In genomic region chr4:116794273-116794672, GRCm38 (mm10) we compare ENCODE assay signal across 20 mouse cellular contexts. TPM values are rescaled to one million over a fixed set of nuclear protein-coding genes. Genes with fewer than 3 reads are reported as not detected.
A peak's percentile ranks its signal among the peaks of the same experiment; 100 is the strongest.
DNase-seq lines count a peak whose midpoint lies in the region; ATAC-seq and TF ChIP-seq lines count a peak whose summit lies in the region.
"Had no signal": no experiment of that assay in that cellular context is flagged by ENCODE, and none has a peak within 500 bp of the region (broad histone marks: within the 10 kb centered on the region; RNA-seq: fewer than 3 reads in every experiment).

No protein-coding gene starts in this region.

- ATAC-seq in forebrain, embryonic 11.5 days (replicated peaks; ENCODE audit: low FRiP score): no peak
- ATAC-seq in forebrain, embryonic 16.5 days: no peak
- ATAC-seq in kidney, postnatal 0 days (replicated peaks; ENCODE audit: low FRiP score, low read depth): no peak
- ATAC-seq in granulocyte monocyte progenitor cell, adult 5-6 weeks (replicated peaks; ENCODE audit: poor library complexity, severe bottlenecking): no peak

- no peak overlapping the region for H3K4me2 ChIP-seq in forebrain, embryonic 11.5 days (ENCODE audit: low read depth, low read length, severe bottlenecking)
- H3K4me2 ChIP-seq in forebrain, embryonic 16.5 days (ENCODE audit: low read length): no peak overlapping the region
- H3K4me2 ChIP-seq in kidney, postnatal 0 days (ENCODE audit: low read length): no peak overlapping the region
- H3K4me2 ChIP-seq: embryonic facial prominence, embryonic 12.5 days; liver, embryonic 15.5 days; neural tube, embryonic 12.5 days had no signal

- DNase-seq in forebrain, embryonic 11.5 days (ENCODE audit: low spot score): peak; percentile 31
- DNase-seq in kidney, postnatal 0 days (ENCODE audit: low spot score): no peak
- DNase-seq in kidney, adult 8-10 months: no peak
- DNase-seq in 3T3-L1 (ENCODE audit: low read depth, low spot score): peak; percentile 36
- peak; percentile 55 for DNase-seq in adipocyte (ENCODE audit: low spot score)
- no peak for DNase-seq in cerebellum, postnatal 4 days (ENCODE audit: low spot score in 2 of 2)
- DNase-seq: adrenal gland, adult 2 months; cerebellum, adult 11 months; cerebellum, postnatal 25 days; gastrocnemius, postnatal 10 days; heart, postnatal 4 days; left cerebral cortex, postnatal 4 days; thymus, postnatal 25 days had no signal

- TF ChIP-seq CTCF in kidney, postnatal 0 days (IDR thresholded peaks at IDR 0.05; ENCODE audit: low read depth): peak; percentile 49

- no peaks in the 10 kb centered on the region for H3K4me1 ChIP-seq in forebrain, embryonic 11.5 days (replicated peaks; ENCODE audit: control insufficient read depth, insufficient read depth, low read length)
- no peaks in the 10 kb centered on the region for H3K4me1 ChIP-seq in forebrain, embryonic 16.5 days (replicated peaks; ENCODE audit: control insufficient read depth, insufficient read depth, low read length)
- H3K4me1 ChIP-seq in kidney, postnatal 0 days (replicated peaks; ENCODE audit: insufficient read depth, low read length): no peaks in the 10 kb centered on the region
- H3K4me1 ChIP-seq: embryonic facial prominence, embryonic 12.5 days; liver, embryonic 15.5 days; neural tube, embryonic 12.5 days had no signal

- no peak overlapping the region for H3K9ac ChIP-seq in forebrain, embryonic 11.5 days (ENCODE audit: low read length)
- no peak overlapping the region for H3K9ac ChIP-seq in forebrain, embryonic 16.5 days (replicated peaks; ENCODE audit: low read depth, low read length)
- H3K9ac ChIP-seq in kidney, postnatal 0 days (ENCODE audit: low read depth, low read length): no peak overlapping the region
- H3K9ac ChIP-seq: embryonic facial prominence, embryonic 12.5 days; liver, embryonic 15.5 days; neural tube, embryonic 12.5 days had no signal

- no peak overlapping the region for H3K27ac ChIP-seq in forebrain, embryonic 11.5 days (ENCODE audit: low read depth, low read length)
- no peak overlapping the region for H3K27ac ChIP-seq in forebrain, embryonic 16.5 days (ENCODE audit: low read length)
- no peak overlapping the region for H3K27ac ChIP-seq in kidney, postnatal 0 days
- H3K27ac ChIP-seq: embryonic facial prominence, embryonic 12.5 days; heart, embryonic 10.5 days; liver, embryonic 15.5 days; neural tube, embryonic 12.5 days had no signal

- no peaks in the 10 kb centered on the region for H3K27me3 ChIP-seq in forebrain, embryonic 11.5 days (ENCODE audit: control insufficient read depth, insufficient read depth, low read length)
- H3K27me3 ChIP-seq in forebrain, embryonic 16.5 days (replicated peaks; ENCODE audit: control insufficient read depth, insufficient read depth, low read length): no peaks in the 10 kb centered on the region
- H3K27me3 ChIP-seq in kidney, postnatal 0 days (ENCODE audit: insufficient read depth, low read length): no peaks in the 10 kb centered on the region
- H3K27me3 ChIP-seq: embryonic facial prominence, embryonic 12.5 days; liver, embryonic 15.5 days; neural tube, embryonic 12.5 days had no signal

- no peaks in the 10 kb centered on the region for H3K36me3 ChIP-seq in forebrain, embryonic 11.5 days (ENCODE audit: control insufficient read depth, insufficient read depth, low read length)
- H3K36me3 ChIP-seq in forebrain, embryonic 16.5 days (ENCODE audit: control insufficient read depth, insufficient read depth): no peaks in the 10 kb centered on the region
- H3K36me3 ChIP-seq in kidney, postnatal 0 days (ENCODE audit: insufficient read depth, low read length): no peaks in the 10 kb centered on the region
- H3K36me3 ChIP-seq: embryonic facial prominence, embryonic 12.5 days; heart, embryonic 10.5 days; liver, embryonic 15.5 days; neural tube, embryonic 12.5 days had no signal

- no peak overlapping the region for H3K4me3 ChIP-seq in forebrain, embryonic 11.5 days (ENCODE audit: low read depth, low read length)
- H3K4me3 ChIP-seq in forebrain, embryonic 16.5 days (replicated peaks; ENCODE audit: low read length): no peak overlapping the region
- no peak overlapping the region for H3K4me3 ChIP-seq in kidney, postnatal 0 days (replicated peaks; ENCODE audit: low read depth, low read length)
- H3K4me3 ChIP-seq: embryonic facial prominence, embryonic 12.5 days; heart, embryonic 10.5 days; liver, embryonic 15.5 days; neural tube, embryonic 12.5 days had no signal

- 74% methylated on average over 2 of the region's 2 CpGs for WGBS in forebrain, embryonic 11.5 days
- 74% methylated on average over 2 of the region's 2 CpGs for WGBS in forebrain, embryonic 16.5 days
- WGBS in kidney, postnatal 0 days: 73% methylated on average over 2 of the region's 2 CpGs

- no peaks in the 10 kb centered on the region for H3K9me3 ChIP-seq in forebrain, embryonic 11.5 days (ENCODE audit: control insufficient read depth, low read length)
- H3K9me3 ChIP-seq in forebrain, embryonic 16.5 days (ENCODE audit: control insufficient read depth, low read length): no peaks in the 10 kb centered on the region
- H3K9me3 ChIP-seq in kidney, postnatal 0 days (replicated peaks; ENCODE audit: low read length): no peaks in the 10 kb centered on the region
- H3K9me3 ChIP-seq: embryonic facial prominence, embryonic 12.5 days; heart, embryonic 10.5 days; liver, embryonic 15.5 days; neural tube, embryonic 12.5 days had no signal

RNA-seq across cellular contexts. Expression of gene Toe1, which starts 13.2 kb away (rescaled TPM):
- polyA plus RNA-seq in forebrain, embryonic 11.5 days (2014; fragmentation: Nextera tagmentation; extraction: Ambion mirVana): 34.3 and 37.0 TPM in 2 replicates
- 32.6 and 36.7 TPM in 2 replicates for polyA plus RNA-seq in forebrain, embryonic 16.5 days (2015; fragmentation: Nextera tagmentation; extraction: Ambion mirVana)
- polyA plus RNA-seq in kidney, postnatal 0 days (2015; fragmentation: Nextera tagmentation; extraction: Ambion mirVana): 28.9 and 30.8 TPM in 2 replicates
- total RNA-seq in granulocyte monocyte progenitor cell, adult 5-6 weeks (2014; fragmentation: Nextera tagmentation): 23.3 and 24.4 TPM in 2 replicates
- 39.7 and 58.6 TPM in 2 replicates for total RNA-seq in granulocyte monocyte progenitor cell, adult 5-6 weeks (2017)

RNA-seq across cellular contexts. Expression of gene Mutyh, which starts 13.2 kb away (rescaled TPM):
- polyA plus RNA-seq in forebrain, embryonic 11.5 days (2014; fragmentation: Nextera tagmentation; extraction: Ambion mirVana): 20.3 and 20.9 TPM in 2 replicates
- 8.4 and 10.2 TPM in 2 replicates for polyA plus RNA-seq in forebrain, embryonic 16.5 days (2015; fragmentation: Nextera tagmentation; extraction: Ambion mirVana)
- polyA plus RNA-seq in kidney, postnatal 0 days (2015; fragmentation: Nextera tagmentation; extraction: Ambion mirVana): 8.8 and 9.9 TPM in 2 replicates
- total RNA-seq in granulocyte monocyte progenitor cell, adult 5-6 weeks (2014; fragmentation: Nextera tagmentation): 13.0 and 17.2 TPM in 2 replicates
- total RNA-seq in granulocyte monocyte progenitor cell, adult 5-6 weeks (2017): 4.5 and 5.8 TPM in 2 replicates

RNA-seq across cellular contexts. Expression of gene Hpdl, which starts 27.2 kb away (rescaled TPM):
- 1.5 and 1.6 TPM in 2 replicates for polyA plus RNA-seq in forebrain, embryonic 11.5 days (2014; fragmentation: Nextera tagmentation; extraction: Ambion mirVana)
- 0.48 and 0.52 TPM in 2 replicates for polyA plus RNA-seq in forebrain, embryonic 16.5 days (2015; fragmentation: Nextera tagmentation; extraction: Ambion mirVana)
- 2.2 and 2.3 TPM in 2 replicates for polyA plus RNA-seq in kidney, postnatal 0 days (2015; fragmentation: Nextera tagmentation; extraction: Ambion mirVana)
- total RNA-seq in granulocyte monocyte progenitor cell, adult 5-6 weeks (2014; fragmentation: Nextera tagmentation): not detected in 2 replicates
- 0.62 and 0.78 TPM in 2 replicates for total RNA-seq in granulocyte monocyte progenitor cell, adult 5-6 weeks (2017)
- total RNA-seq: monocyte, adult 5-6 weeks had no signal

Comparison
In these comparisons a context has a peak if more than half of its experiments do, and no peak if none do; other contexts are left out.
1. DNase-seq: peak in forebrain, embryonic 11.5 days (single experiment), 3T3-L1 (single experiment) and adipocyte (single experiment); none in kidney, postnatal 0 days (single experiment), kidney, adult 8-10 months (0 of 2) and cerebellum, postnatal 4 days (0 of 2).